Mouse (Mus musculus) bone marrow macrophage, adult 2 months (primary cell): ENCODE data around the gene Gtf2e1.

Experiments
- CTCF ChIP-seq: IDR thresholded peaks from 2 replicates; pipeline ENCODE4 v1.5.1; 2012; ENCODE audit warnings: low read depth, mild to moderate bottlenecking, low read length, moderate library complexity
- POLR2A ChIP-seq: IDR thresholded peaks from 2 replicates; pipeline ENCODE4 v1.6.1; 2012; ENCODE audit warnings: mild to moderate bottlenecking, low read depth, low read length, borderline replicate concordance

DNA sequence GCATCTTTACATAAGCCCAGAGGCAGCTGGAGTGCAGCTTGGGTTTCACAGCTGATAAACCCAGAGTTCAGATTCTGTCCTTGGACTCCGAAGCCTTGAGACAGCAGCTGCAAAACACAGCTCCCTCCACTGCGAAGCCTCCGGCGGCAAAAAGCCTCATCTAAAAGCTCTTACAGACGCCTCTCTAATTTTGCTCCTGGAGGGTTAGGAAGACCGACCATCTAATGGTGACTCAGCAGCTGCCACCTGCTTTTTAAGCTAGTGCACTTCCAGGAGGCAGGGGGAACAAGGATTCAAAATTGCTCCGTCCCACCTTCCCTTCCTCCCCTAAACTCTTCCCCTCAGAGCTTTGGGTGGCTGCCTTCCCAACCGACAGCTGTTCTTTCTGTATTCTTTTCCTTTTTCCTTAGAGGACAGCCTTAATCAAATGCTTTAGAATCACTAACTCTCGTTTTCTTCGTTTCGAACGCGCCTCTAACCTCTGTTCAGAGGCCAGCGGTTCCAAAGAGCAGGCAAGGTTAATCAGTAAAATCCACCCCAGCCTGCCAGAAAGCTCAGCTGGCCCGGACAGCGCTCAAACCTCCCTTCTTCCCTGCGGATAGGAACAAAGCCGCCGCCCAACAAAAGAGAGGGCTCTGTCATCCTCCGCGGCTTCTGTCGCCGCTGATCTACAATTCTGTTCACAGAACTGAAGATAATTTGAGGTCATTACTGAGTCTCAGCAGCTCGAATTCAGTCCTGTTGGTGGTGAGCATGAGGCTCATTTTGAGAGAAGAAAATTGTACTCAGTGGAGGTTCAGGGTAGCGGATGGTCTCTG lies 44.8 kb upstream of the Gtf2e1 start:
- TF ChIP-seq CTCF, result no peak
- no peak for TF ChIP-seq POLR2A
